Mouse (Mus musculus) kidney, embryonic 14.5 days (tissue): ENCODE measurements around the gene Msi2. TPM values are rescaled to one million over a fixed set of nuclear protein-coding genes. Genes with fewer than 3 reads are reported as not detected.

Experiments used
- ATAC-seq: fragments of 200-750 bp; cut with Nextera tagmentation; 2 replicates; pipeline ENCODE4 v1.8.0; 2017; ENCODE audit warnings: moderate number of reproducible peaks, mild to moderate bottlenecking, moderate TSS enrichment, moderate library complexity; ENCODE audit not compliant: low FRiP score, low TSS enrichment
- H3K27ac ChIP-seq: fragments of 300-500 bp; sonication (generic); 2 replicates; pipeline ENCODE4 v1.5.1; 2014; ENCODE audit warnings: low read depth, mild to moderate bottlenecking, low read length, moderate library complexity, mixed read lengths
- H3K27me3 ChIP-seq: fragments of 300-500 bp; sonication (generic); 2 replicates; pipeline ENCODE4 v1.6.1; 2014; ENCODE audit warnings: mild to moderate bottlenecking, low read length; ENCODE audit not compliant: control insufficient read depth, insufficient read depth
- H3K36me3 ChIP-seq: fragments of 300-500 bp; sonication (generic); 2 replicates; pipeline ENCODE4 v1.6.1; 2014; ENCODE audit warnings: low read length, mixed read lengths; ENCODE audit not compliant: control insufficient read depth, insufficient read depth
- H3K4me1 ChIP-seq: fragments of 300-500 bp; sonication (generic); 2 replicates; pipeline ENCODE4 v1.6.1; 2014; ENCODE audit warnings: low read length, mixed read lengths; ENCODE audit not compliant: control insufficient read depth, insufficient read depth
- H3K4me2 ChIP-seq: fragments of 300-500 bp; sonication (generic); replicated peaks from 2 replicates; pipeline ENCODE4 v1.6.1; 2014; ENCODE audit warnings: low read depth, mild to moderate bottlenecking, low read length
- H3K4me3 ChIP-seq: fragments of 300-500 bp; sonication (generic); 2 replicates; pipeline ENCODE4 v1.5.1; 2014; ENCODE audit warnings: mild to moderate bottlenecking, low read length
- H3K9ac ChIP-seq: fragments of 300-500 bp; sonication (generic); 2 replicates; pipeline ENCODE4 v1.6.1; 2014; ENCODE audit warnings: low read depth, mild to moderate bottlenecking, low read length, moderate library complexity
- H3K9me3 ChIP-seq: fragments of 300-500 bp; sonication (generic); 2 replicates; pipeline ENCODE4 v1.6.1; 2016; ENCODE audit warnings: low read length; ENCODE audit not compliant: control insufficient read depth
- WGBS: fragments of 180-500 bp; shearing (Covaris S2); extraction: QIAGEN DNeasy Blood & Tissue Kit; methylation state at CpG from one replicate; pipeline ENCODE4 v1.1.7; 2014; 5-methylcytosine and 5-hydroxymethylcytosine counted together
- polyA plus RNA-seq: library from polyadenylated mRNA; unstranded; fragments of >200 nt; fragmentation: Nextera tagmentation; extraction: Ambion mirVana; gene quantifications from 2 replicates; pipeline ENCODE4 v1.2.1, GENCODE M21; 2014

Msi2 gene
- polyA plus RNA-seq, 1 experiment from 2014 or later = 30.8 TPM

GRCm38 (mm10) chr11:88389530-88389929 lies 328.8 kb downstream of the Msi2 start:
- WGBS = 86% methylated on average over 6 of the region's 6 CpGs

DNA sequence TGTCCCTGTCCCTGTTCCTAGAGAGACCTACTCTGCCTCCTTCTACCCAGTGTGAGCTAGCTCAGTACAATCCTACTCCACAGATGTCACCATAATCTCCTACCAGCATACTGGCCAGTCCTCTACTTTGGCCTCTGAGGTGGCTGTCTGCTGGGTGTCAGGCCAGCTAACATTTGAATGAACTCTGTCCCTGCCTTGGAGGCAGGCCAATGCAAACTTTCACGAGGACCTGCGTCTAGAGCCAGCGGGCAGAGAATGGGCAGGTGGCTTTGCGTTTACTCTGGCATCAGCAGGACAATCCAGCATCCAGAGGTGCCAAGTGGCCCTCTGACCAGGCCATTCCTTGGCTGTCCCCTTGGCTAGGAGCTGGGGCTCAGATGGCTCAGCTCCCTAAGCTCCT lies 331.4 kb downstream of the Msi2 start:
- no peak overlapping the region for H3K4me3 ChIP-seq
- WGBS = 71% methylated on average over 4 of the region's 4 CpGs

More at GRCm38 (mm10) chr11:88389530-88389929, 328.8 kb downstream of the Msi2 start:
- Histone ChIP-seq H3K27me3 (no peaks in the 10 kb centered on the region), H3K4me2 (no peak overlapping the region), H3K27ac (no peak overlapping the region), H3K9ac (no peak overlapping the region), H3K36me3 (peaks cover 18% of the 10 kb centered on the region; the same call in 1 of the 2 replicates), H3K4me3 (no peak overlapping the region), H3K9me3 (no peaks in the 10 kb centered on the region), H3K4me1 (no peaks in the 10 kb centered on the region)
- ATAC-seq = no peak

DNA sequence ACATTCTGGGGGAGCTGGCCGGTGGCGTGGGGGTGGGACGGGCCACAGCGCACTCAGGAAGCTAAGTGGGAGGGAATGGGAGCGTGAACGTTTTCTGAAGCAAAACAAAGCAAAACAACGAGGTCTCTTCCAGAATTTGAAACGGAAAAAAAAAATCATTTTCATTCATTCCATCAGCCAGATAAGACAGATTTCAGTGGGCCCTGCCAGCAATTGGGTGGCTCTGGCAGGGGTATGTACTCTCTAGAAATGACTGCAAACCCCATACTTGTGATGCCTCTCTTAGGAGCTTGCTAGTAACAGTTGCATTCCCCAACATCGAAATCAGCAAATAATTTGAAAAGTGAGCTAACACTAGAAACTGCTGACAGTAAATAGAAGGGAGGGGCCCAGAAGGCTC lies 335.9 kb downstream of the Msi2 start:
- Histone ChIP-seq H3K27me3 (no peaks in the 10 kb centered on the region), H3K9me3 (no peaks in the 10 kb centered on the region), H3K9ac (no peak overlapping the region), H3K36me3 (peaks cover 13% of the 10 kb centered on the region; the same call in 1 of the 2 replicates), H3K4me3 (no peak overlapping the region), H3K27ac (no peak overlapping the region), H3K4me2 (no peak overlapping the region), H3K4me1 (no peaks in the 10 kb centered on the region)
- no peak for ATAC-seq
- WGBS = 57% methylated on average over 9 of the region's 9 CpGs

More for the DNA sequence above, 331.4 kb downstream of the Msi2 start:
- Histone ChIP-seq H3K4me2 (no peak overlapping the region), H3K4me1 (no peaks in the 10 kb centered on the region), H3K9ac (no peak overlapping the region), H3K36me3 (peaks cover 13% of the 10 kb centered on the region; the same call in 1 of the 2 replicates), H3K27me3 (no peaks in the 10 kb centered on the region), H3K9me3 (no peaks in the 10 kb centered on the region), H3K27ac (no peak overlapping the region)
- no peak for ATAC-seq

DNA sequence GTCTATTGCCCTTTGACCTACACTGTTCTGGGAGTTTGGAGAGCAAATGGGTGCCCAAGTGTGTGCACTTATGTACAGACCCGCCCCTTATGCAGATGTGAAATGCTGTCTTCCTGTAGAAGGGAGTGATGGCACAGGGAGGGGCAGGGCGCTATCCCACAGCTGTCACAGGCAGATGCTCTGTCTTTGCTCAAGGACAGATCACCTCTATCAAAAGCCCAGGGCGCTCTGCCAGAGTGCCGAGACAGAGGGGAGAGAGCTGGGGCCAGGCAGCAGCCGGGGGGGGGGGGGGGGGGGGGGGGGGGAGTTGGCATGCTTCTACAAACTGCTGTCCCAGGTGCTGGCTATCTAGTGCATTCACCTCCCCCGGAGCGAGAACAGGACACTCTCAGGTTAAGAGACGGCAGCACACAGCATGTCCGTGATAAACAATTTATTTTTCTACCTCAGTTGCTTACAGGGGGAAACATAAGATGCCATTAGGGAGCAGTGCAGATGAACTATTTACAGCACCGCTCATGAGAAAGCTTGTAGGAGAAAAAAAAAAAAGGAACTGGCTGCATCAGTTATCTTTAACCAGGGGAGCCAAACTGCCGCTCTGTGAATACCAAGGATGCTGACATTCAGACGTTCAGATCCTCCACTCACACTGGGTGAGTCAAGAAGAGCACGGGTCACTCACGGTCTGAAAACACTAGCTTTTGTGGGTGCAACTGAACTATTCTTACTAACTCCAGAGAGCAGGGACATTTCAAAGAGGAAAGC lies 337.0 kb downstream of the Msi2 start:
- Histone ChIP-seq H3K9ac (no peak overlapping the region), H3K27me3 (no peaks in the 10 kb centered on the region), H3K4me1 (no peaks in the 10 kb centered on the region), H3K4me2 (no peak overlapping the region), H3K36me3 (peaks cover 13% of the 10 kb centered on the region; the same call in 1 of the 2 replicates), H3K27ac (no peak overlapping the region), H3K4me3 (no peak overlapping the region), H3K9me3 (no peaks in the 10 kb centered on the region)
- no peak for ATAC-seq
- WGBS = 74% methylated on average over 12 of the region's 14 CpGs

DNA sequence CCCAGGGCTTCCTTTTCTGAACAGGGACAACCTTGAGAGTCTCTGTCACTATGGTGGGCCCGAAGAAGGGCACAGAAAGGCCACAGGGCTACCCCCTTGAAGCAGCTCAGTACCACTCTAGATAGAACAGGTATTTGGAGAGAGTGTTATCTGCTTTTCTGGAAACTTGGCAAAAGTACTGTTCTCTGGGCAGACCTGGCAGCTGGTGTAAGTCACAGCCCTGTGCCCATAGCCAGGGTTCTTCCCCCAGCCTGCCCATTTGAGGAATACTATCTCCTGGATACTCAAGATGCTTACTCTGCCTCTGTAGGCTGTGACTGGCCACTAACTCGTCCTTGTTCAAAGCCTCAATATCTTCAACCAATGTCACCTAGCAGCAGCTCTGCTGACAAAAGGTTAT lies 338.7 kb downstream of the Msi2 start:
- no peak overlapping the region for H3K4me3 ChIP-seq
- H3K27me3 ChIP-seq = no peaks in the 10 kb centered on the region
- H3K36me3 ChIP-seq = peaks cover 9% of the 10 kb centered on the region; the same call in 1 of the 2 replicates
- no peaks in the 10 kb centered on the region for H3K9me3 ChIP-seq
- no peak overlapping the region for H3K27ac ChIP-seq
- WGBS = 81% methylated on average over 2 of the region's 2 CpGs
- H3K4me1 ChIP-seq = no peaks in the 10 kb centered on the region
- no peak for ATAC-seq
- H3K9ac ChIP-seq = no peak overlapping the region
- no peak overlapping the region for H3K4me2 ChIP-seq

DNA sequence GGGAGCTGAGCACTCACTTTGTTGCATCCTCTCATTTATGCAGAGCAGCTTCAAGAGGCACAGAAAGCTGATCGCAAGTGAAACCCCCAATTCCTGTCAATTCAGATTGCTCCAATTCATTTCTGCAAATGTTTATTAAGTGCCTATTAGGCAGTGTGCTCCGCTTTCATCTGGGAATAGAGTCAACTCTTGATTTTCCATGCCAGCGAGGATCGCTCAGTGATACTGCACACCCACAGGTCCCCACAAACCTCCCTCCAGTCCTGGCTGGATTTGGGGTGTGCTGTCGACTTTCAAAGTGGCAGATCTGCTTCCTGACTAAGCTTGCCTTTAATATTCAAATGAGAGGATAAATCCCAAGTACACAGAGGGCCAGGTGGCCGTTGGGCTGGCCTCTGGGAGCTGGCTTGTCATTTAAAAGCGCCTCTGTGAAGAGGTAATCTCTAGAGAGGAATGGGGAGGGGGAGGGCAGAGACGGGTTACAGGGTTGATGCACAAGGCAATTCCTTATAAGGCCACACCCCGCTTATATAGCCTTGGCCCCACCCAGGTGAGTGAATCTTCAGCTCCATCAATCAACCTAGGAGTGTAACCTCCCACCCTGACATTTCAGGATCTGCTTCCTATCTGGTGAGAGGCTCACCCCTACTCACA lies 339.5 kb downstream of the Msi2 start:
- H3K27me3 ChIP-seq = no peaks in the 10 kb centered on the region
- H3K4me3 ChIP-seq = no peak overlapping the region
- peaks cover 5% of the 10 kb centered on the region; the same call in 1 of the 2 replicates for H3K36me3 ChIP-seq
- H3K4me1 ChIP-seq = no peaks in the 10 kb centered on the region
- no peaks in the 10 kb centered on the region for H3K9me3 ChIP-seq
- no peak overlapping the region for H3K9ac ChIP-seq
- WGBS = 63% methylated on average over 9 of the region's 9 CpGs
- H3K27ac ChIP-seq = no peak overlapping the region
- ATAC-seq = no peak
- H3K4me2 ChIP-seq = no peak overlapping the region

GRCm38 (mm10) chr11:88372589-88372988 lies 345.7 kb downstream of the Msi2 start:
- Histone ChIP-seq H3K36me3 (no peaks in the 10 kb centered on the region; the same call in 1 of the 2 replicates), H3K9me3 (no peaks in the 10 kb centered on the region), H3K27ac (no peak overlapping the region), H3K4me1 (no peaks in the 10 kb centered on the region), H3K27me3 (no peaks in the 10 kb centered on the region), H3K4me2 (no peak overlapping the region), H3K9ac (no peak overlapping the region), H3K4me3 (no peak overlapping the region)
- 86% methylated on average over 4 of the region's 4 CpGs for WGBS
- no peak for ATAC-seq

- no peak overlapping the region for H3K27ac ChIP-seq
- no peaks in the 10 kb centered on the region for H3K27me3 ChIP-seq
- 68% methylated on average over 3 of the region's 3 CpGs for WGBS
- peaks cover 11% of the 10 kb centered on the region; the same call in 1 of the 2 replicates for H3K36me3 ChIP-seq
- no peak overlapping the region for H3K4me2 ChIP-seq
- ATAC-seq = no peak
- H3K4me1 ChIP-seq = no peaks in the 10 kb centered on the region
- no peak overlapping the region for H3K4me3 ChIP-seq
- no peak overlapping the region for H3K9ac ChIP-seq
- no peaks in the 10 kb centered on the region for H3K9me3 ChIP-seq
Measured at GRCm38 (mm10) chr11:88369898-88370297, 348.4 kb downstream of the Msi2 start.

DNA sequence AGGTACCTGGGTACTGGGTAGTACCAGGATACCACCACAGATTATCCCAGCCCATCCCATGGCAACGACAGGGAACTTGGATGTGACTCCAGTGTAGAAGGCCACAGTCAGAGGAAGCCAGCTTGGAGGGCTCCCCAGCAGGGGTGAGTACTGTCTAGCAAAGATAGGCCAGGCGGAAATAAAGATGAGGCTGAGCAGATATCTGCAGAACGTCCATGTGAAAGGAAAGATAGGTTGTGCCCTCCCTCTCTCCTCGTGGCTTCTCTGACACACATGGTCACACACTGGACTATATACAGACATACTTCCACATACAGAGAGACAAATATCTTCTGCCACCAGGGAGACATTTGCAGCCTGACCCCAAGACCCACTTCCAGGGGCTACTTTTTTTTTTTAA lies 350.8 kb downstream of the Msi2 start:
- no peaks in the 10 kb centered on the region for H3K4me1 ChIP-seq
- no peak overlapping the region for H3K27ac ChIP-seq
- H3K4me2 ChIP-seq = no peak overlapping the region
- H3K36me3 ChIP-seq = peaks cover 11% of the 10 kb centered on the region; the same call in 1 of the 2 replicates
- no peak overlapping the region for H3K9ac ChIP-seq
- no peak for ATAC-seq
- H3K9me3 ChIP-seq = no peaks in the 10 kb centered on the region
- WGBS = 83% methylated on average over 4 of the region's 4 CpGs
- H3K27me3 ChIP-seq = no peaks in the 10 kb centered on the region
- H3K4me3 ChIP-seq = no peak overlapping the region
